Mouse (Mus musculus) small intestine, adult 2 months (tissue): Measurements from ENCODE around the gene Apba2.

Experiments used
- CTCF ChIP-seq: fragments of 200-500 bp; IDR thresholded peaks from 2 replicates; pipeline ENCODE4 v1.5.1; 2012; ENCODE audit warnings: low read depth, mild to moderate bottlenecking, control low read depth, inconsistent platforms, low read length, moderate library complexity, mixed read lengths; ENCODE audit not compliant: insufficient replicate concordance, insufficient read length; ENCODE audit errors: extremely low read depth
- POLR2A ChIP-seq: fragments of 200-500 bp; IDR thresholded peaks from 2 replicates; pipeline ENCODE4 v1.6.1; 2012; ENCODE audit warnings: low read depth, mild to moderate bottlenecking, control low read depth, inconsistent platforms, low read length, moderate library complexity

GRCm38 (mm10) chr7:64570914-64571313 lies 69.4 kb downstream of the Apba2 start:
- TF ChIP-seq POLR2A = no peak
- TF ChIP-seq CTCF = no peak
